Mouse (Mus musculus) gastrocnemius, postnatal 14 days (tissue): ENCODE data around the gene Borcs5. TPM values are rescaled to one million over a fixed set of nuclear protein-coding genes. Genes with fewer than 3 reads are reported as not detected.

ENCODE experiments used
- DNase-seq: peaks from one replicate; pipeline ENCODE4 v3.0.0; 2021; ENCODE audit warnings: mixed read lengths
- intact Hi-C: fragments of 180-260 bp; cut with DNase I; formaldehyde crosslinking; loops from one replicate; pipeline ENCODE4 v1.15.1; 2025; ENCODE audit warnings: low total_unique reads
- total RNA-seq, 2 experiments: library from RNA; stranded (reverse); gene quantifications; 2 replicates each; pipeline ENCODE4 v1.2.3; 2021

Borcs5 gene
- total RNA-seq, 2 experiments from 2014 or later = 11.0 to 12.0 TPM

DNA sequence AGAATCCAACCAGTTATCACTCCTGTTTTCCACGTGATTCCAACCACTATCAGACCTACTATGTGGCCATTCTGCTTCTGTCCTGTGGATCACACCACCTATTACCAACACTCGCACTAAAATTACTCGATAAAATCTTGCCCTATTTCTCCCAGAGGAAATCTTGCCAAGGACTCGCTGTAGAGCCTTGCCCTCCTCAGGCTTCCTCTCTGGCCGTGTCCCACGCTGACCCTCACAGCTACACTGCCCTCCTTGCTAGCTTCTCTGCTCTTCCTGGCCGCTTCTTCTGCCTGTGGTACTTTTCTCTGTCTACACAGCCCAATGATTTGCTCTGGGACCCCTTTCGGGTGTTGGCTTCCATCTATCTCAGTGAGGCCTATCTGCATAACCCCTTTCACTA, 93.5 kb downstream of the Borcs5 start:
- intact Hi-C loops = no loop called here
- DNase-seq = no peak

DNA sequence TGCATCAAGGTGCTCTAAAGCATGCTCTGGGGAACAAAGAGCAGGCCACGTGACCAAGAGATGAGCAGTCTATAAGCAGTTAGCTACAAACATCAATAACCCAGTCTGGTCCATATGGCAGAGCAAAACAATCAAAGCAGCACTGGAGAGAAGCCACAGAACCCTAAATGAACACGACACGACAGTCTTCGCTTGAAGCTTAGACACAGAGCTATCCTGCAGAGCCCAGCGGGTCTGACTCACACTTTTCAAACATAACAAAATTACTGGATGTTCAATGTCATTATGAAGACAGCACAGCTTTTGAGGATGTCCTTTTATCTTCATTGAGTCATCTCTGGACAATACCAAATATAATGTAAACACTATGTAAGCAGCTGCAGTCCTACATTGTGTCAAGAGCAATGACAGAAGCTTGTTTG, 94.5 kb downstream of the Borcs5 start:
- intact Hi-C loops = no loop called here
- no peak for DNase-seq

DNA sequence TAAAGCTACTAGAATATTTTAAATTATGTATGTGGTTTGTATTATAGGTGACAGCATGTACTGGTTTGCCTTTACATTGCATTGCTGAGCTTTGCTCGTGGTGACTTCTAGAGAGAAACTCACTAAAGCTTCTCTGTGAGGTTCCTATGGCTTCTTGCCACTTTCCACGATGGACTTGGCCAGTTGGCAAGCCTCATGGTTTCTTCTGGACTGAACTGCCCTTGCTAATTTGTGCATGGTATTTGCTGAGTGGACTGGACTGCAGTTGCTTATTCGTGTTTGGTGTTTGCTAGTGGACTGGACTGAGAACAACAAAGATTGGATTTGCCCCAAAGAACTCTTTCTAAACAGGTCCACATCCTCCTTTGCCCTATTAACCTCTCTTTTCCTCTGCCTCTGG, 97.5 kb downstream of the Borcs5 start:
- intact Hi-C loops = no loop called here
- no peak for DNase-seq

DNA sequence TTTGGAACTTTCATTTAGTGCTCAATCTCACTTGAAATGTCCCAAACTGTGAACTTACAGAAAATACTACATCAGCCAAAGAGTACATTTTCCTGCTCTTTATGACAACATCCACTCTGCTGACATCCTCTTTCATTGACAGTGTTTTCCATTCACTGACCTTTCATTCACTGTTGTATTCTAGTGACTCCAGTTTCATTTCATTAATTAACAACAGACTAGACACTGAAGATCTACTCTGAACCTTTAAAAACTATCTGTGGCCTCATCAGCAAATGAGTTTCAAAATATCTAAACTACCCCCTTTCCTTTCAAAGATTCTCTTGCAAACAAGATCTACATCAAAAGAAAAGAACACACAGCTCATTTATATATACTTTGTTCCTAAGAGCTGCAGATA, 104.3 kb downstream of the Borcs5 start:
- intact Hi-C loops = no loop called here
- DNase-seq = no peak

DNA sequence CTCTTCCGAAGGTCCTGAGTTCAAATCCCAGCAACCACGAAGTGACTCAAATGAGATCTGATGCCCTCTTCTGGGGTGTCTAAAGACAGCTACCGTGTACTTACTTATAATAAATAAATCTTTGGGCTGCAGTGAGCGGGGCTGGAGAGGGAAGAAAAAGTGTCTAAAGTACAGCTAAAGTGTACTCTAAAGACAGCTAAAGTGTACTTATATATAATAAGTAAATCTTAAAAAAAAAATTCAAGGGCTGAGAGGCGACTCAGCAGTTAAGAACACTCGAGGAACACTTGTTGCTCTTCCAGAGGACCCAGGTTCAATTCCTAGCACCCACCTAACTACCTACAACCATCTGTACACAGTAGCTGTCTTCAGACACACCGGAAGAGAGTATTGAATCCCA, 106.6 kb downstream of the Borcs5 start:
- no peak for DNase-seq
- intact Hi-C loops = no loop called here

DNA sequence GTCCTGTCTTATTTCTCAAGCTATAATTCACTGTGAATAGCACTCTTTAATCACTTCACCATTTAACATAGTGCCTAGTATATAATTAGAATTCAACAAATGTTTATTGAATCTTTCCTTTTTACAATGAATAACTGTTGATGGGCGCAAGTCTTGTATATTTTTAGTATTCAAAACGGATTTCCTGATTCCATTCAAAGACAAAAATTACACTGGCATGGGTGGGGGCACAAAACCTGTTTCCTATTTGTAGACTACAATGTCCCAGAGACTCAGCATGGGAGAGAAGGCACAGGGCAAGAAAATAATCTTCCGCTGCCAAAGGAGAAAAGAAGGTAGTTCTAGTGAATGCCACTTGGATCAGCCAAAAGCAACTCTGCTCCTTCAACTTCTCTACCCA, 108.8 kb downstream of the Borcs5 start:
- intact Hi-C loops = no loop called here
- no peak for DNase-seq

DNA sequence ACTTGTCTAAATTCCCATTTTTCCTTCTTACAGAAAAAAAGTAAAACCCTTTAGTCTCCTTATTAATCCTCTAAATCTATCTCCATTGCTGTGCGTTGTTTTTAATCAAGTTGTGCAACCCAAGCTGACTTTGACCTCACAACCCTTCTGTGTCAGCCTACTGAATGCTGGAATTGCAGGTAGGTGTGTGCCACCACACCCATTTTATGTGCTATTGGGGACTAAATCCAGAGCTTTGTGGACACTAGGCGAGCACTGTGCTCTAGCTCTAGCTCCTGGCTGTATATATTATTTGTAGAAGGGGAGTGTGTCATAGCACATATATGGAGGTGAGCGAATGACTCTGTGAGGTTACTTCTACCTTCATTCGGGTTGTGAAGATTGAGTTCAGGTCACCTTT, 111.8 kb downstream of the Borcs5 start:
- intact Hi-C loops = no loop called here

DNA sequence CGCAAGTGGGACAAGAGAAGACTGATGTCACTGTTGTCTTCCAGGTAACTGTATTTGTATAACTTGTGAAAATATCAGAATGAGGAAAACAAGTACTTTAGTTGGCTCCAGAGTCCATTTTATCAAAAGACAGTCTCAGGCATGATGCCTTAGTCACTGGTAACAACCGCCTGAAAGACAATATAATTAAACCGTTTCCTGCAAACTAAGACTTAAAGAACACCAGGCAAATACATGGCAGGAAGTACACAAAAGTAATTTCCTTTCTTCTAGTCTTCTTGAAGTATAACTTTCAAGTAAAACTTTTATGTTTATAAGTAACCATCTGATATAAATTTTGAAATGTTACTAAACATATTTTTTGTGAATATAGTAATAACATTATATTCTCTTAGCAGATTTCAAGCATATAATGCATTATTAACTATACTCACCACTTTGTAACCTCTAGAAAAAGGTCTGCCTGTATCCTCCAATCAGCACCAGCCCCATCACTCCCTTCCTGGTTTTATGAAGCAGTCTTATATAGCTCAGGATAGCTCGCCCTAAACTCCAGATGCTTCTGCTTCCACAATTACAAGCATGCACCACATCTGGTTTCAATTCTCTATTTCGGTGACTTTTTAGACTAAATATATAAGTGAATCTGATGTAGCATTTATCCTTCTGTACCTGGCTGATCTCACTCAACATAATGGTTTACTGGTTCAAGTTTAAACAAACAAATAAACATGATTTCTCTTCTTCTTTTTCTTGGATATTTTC, 112.8 kb downstream of the Borcs5 start:
- intact Hi-C loops = no loop called here
- DNase-seq = no peak

More for the DNA sequence above, 111.8 kb downstream of the Borcs5 start:
- no peak for DNase-seq

DNA sequence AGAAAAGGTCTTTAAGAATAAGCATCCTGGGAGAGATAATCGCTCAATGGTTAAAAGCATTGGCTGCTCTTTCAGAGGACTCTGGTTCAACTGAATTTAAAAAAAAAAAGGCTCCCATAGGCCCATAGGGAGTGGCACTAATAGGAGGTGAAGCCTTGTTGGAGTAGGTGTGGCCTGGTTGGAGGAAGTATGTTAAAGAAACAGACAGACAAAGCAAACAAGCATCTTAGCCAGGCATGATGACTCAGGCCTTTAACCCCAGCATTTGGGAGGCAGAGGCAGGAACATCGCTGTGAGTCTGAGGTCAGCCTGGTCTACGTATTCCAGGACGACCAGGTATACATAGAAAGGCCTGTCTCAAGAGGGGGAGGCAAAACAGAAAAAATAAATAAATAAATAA, 114.1 kb downstream of the Borcs5 start:
- no peak for DNase-seq
- intact Hi-C loops = no loop called here

DNA sequence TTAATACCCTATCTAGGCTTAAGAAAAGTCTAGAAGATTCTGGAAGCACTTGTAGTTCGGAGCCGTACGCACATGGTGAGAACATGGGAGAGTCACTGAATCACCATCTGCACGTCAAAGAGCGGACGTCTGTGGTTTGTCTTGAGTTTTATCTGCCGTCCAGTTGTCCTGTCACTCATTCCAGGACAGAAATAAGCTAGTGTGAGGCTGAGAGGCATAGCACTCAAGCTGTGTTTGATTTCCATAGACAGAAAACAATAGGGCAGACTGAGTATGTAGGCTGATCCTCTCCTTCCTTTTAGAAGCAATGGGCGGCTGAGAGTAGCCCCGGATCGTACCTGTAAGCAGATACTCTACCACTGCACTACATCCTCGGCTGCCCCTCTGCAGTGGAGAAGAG, 114.5 kb downstream of the Borcs5 start:
- intact Hi-C loops = no loop called here

DNA sequence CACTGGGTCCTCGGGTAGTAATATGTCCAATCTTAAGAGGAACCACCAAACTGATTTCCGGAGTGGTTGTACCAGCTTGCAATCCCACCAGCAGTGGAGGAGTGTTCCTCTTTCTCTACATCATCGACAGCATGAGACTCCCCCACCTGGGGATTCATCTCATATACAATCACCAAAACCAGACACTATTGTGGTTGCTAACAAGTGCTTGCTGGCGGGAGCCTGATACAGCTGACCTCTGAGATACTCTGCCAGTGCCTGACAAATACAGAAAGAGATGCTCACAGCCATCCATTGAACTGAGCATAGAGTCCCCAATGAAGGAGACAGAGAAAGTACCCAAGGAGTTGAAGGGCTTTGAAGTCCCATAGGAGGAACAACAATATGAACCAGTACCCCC, 116.7 kb downstream of the Borcs5 start:
- intact Hi-C loops = no loop called here

More for the DNA sequence above, 114.5 kb downstream of the Borcs5 start:
- DNase-seq = no peak

More for the DNA sequence above, 116.7 kb downstream of the Borcs5 start:
- DNase-seq = no peak

Other genes starting within 250 kb of the Borcs5 start
- not detected for gene Bcl2l14, start 243.2 kb upstream of the Borcs5 start, total RNA-seq
- 10 to 100 TPM; 40.9 to 41.9 TPM for gene Lrp6, start 72.5 kb upstream of the Borcs5 start, total RNA-seq
- gene Mansc1, start 7.0 kb upstream of the Borcs5 start, total RNA-seq = 1 to 10 TPM; 2.8 to 3.4 TPM
- 10 to 100 TPM; 13.5 to 14.4 TPM for gene Dusp16, start 153.1 kb downstream of the Borcs5 start, total RNA-seq
- gene Crebl2, start 190.6 kb downstream of the Borcs5 start, total RNA-seq = 1 to 10 TPM; 3.5 to 5.0 TPM